Mouse (Mus musculus): ENCODE measurements at regions not wholly inside any gene's neighbourhood (a gene's known extent, or its start where the extent isn't known, plus 50 kb on each side); places are given as distances from the start of the nearest gene placed in this dataset.

GRCm38 (mm10) chr8:26504319-26505035 is 385.1 kb downstream of the Gm45692 start:
- no peak for TF ChIP-seq CTCF (IDR thresholded peaks at IDR 0.05; ENCODE audit: low read depth)
- no peak for TF ChIP-seq EP300 (IDR thresholded peaks at IDR 0.05; ENCODE audit: low read depth)
